Mouse (Mus musculus): ENCODE measurements around the gene Notch4.

GRCm38 (mm10) chr17:34563354-34563753 is 714 bp upstream of the Notch4 start:
- TF ChIP-seq ZNF384 (IDR thresholded peaks at IDR 0.05; ENCODE audit: low read depth, low read length) (no peak), MAFK (IDR thresholded peaks at IDR 0.05; ENCODE audit: insufficient replicate concordance, low read length) (no peak), POLR2A (IDR thresholded peaks at IDR 0.05; ENCODE audit: low read depth, low read length) (no peak), EP300 (IDR thresholded peaks at IDR 0.05; ENCODE audit: low read length) (no peak), CTCF (conservative IDR thresholded peaks at IDR 0.05 in 1 of 2, IDR thresholded peaks at IDR 0.05 in 1 of 2; ENCODE audit: low read depth in 2 of 2, low read length in 2 of 2) (no peak), USF2 (conservative IDR thresholded peaks at IDR 0.05; ENCODE audit: low read depth, low read length) (no peak), SMC3 (IDR thresholded peaks at IDR 0.05; ENCODE audit: low read depth, low read length) (no peak), ETS1 (conservative IDR thresholded peaks at IDR 0.05; ENCODE audit: low read depth, low read length) (no peak), TCF12 (IDR thresholded peaks at IDR 0.05; ENCODE audit: low read depth, low read length) (no peak), NRF1 (IDR thresholded peaks at IDR 0.05; ENCODE audit: low read depth, low read length) (no peak), ZKSCAN1 (IDR thresholded peaks at IDR 0.05; ENCODE audit: borderline replicate concordance, low read depth, low read length) (no peak), MAX (IDR thresholded peaks at IDR 0.05; ENCODE audit: low read length) (no peak), USF1 (IDR thresholded peaks at IDR 0.05; ENCODE audit: low read depth, low read length) (no peak), SIN3A (IDR thresholded peaks at IDR 0.05; ENCODE audit: low read length) (no peak)
